Mouse (Mus musculus) hindbrain, embryonic 11.5 days (tissue): ENCODE measurements around the gene Atg4b. TPM values are rescaled to one million over a fixed set of nuclear protein-coding genes. Genes with fewer than 3 reads are reported as not detected.

Experiments used
- ATAC-seq: fragments of 200-750 bp; cut with Nextera tagmentation; 2 replicates; pipeline ENCODE4 v1.8.0; 2017; ENCODE audit warnings: mild to moderate bottlenecking, moderate TSS enrichment, moderate library complexity; ENCODE audit not compliant: low FRiP score
- DNase-seq: peaks from one replicate; pipeline ENCODE4 v3.0.0-alpha.2; 2015; ENCODE audit warnings: low spot score
- H3K27ac ChIP-seq: fragments of 300-500 bp; sonication (generic); 2 replicates; pipeline ENCODE4 v1.5.1; 2014; ENCODE audit warnings: mild to moderate bottlenecking, low read depth, low read length
- H3K27me3 ChIP-seq: fragments of 300-500 bp; sonication (generic); 2 replicates; pipeline ENCODE4 v1.6.1; 2014; ENCODE audit warnings: mild to moderate bottlenecking, low read length, moderate library complexity, mixed read lengths; ENCODE audit not compliant: control insufficient read depth, insufficient read depth
- H3K36me3 ChIP-seq: fragments of 300-500 bp; sonication (generic); 2 replicates; pipeline ENCODE4 v1.6.1; 2014; ENCODE audit warnings: mild to moderate bottlenecking, low read length, moderate library complexity, mixed read lengths; ENCODE audit not compliant: control insufficient read depth, insufficient read depth
- H3K4me1 ChIP-seq: fragments of 300-500 bp; sonication (generic); replicated peaks from 2 replicates; pipeline ENCODE4 v1.6.1; 2014; ENCODE audit warnings: low read length, mixed read lengths; ENCODE audit not compliant: control insufficient read depth, insufficient read depth
- H3K4me2 ChIP-seq: fragments of 300-500 bp; sonication (generic); replicated peaks from 2 replicates; pipeline ENCODE4 v1.6.1; 2014; ENCODE audit warnings: mild to moderate bottlenecking, low read depth, low read length
- H3K4me3 ChIP-seq: fragments of 300-500 bp; sonication (generic); 2 replicates; pipeline ENCODE4 v1.5.1; 2014; ENCODE audit warnings: low read depth, low read length
- H3K9ac ChIP-seq: fragments of 300-500 bp; sonication (generic); 2 replicates; pipeline ENCODE4 v1.6.1; 2014; ENCODE audit warnings: low read depth, low read length
- H3K9me3 ChIP-seq: fragments of 300-500 bp; sonication (generic); 2 replicates; pipeline ENCODE4 v1.6.1; 2016; ENCODE audit warnings: low read length; ENCODE audit not compliant: control insufficient read depth
- WGBS: fragments of 180-500 bp; shearing (Covaris S2); extraction: QIAGEN DNeasy Blood & Tissue Kit; methylation state at CpG from one replicate; pipeline ENCODE4 v1.1.7; 2014; 5-methylcytosine and 5-hydroxymethylcytosine counted together
- polyA plus RNA-seq: library from polyadenylated mRNA; unstranded; fragments of >200 nt; fragmentation: Nextera tagmentation; extraction: Ambion mirVana; gene quantifications from 2 replicates; pipeline ENCODE4 v1.2.1, GENCODE M21; 2014

Gene Atg4b
- polyA plus RNA-seq, 1 experiment from 2014 or later: 101 TPM

GRCm38 (mm10) chr1:93764871-93765591 lies 13.7 kb downstream of the Atg4b start:
- ATAC-seq: no peak
- no peak overlapping the region for H3K9ac ChIP-seq
- no peak overlapping the region for H3K4me3 ChIP-seq
- no peaks in the 10 kb centered on the region for H3K9me3 ChIP-seq
- H3K4me1 ChIP-seq: no peaks in the 10 kb centered on the region
- DNase-seq: no peak
- H3K36me3 ChIP-seq: no peaks in the 10 kb centered on the region
- no peaks in the 10 kb centered on the region for H3K27me3 ChIP-seq
- WGBS: 92% methylated on average over 9 of the region's 9 CpGs
- no peak overlapping the region for H3K4me2 ChIP-seq
- no peak overlapping the region for H3K27ac ChIP-seq

- DNase-seq (no peak), ATAC-seq (no peak)
- H3K36me3 ChIP-seq: no peaks in the 10 kb centered on the region
- H3K4me3 ChIP-seq: no peak overlapping the region
- no peaks in the 10 kb centered on the region for H3K9me3 ChIP-seq
- no peaks in the 10 kb centered on the region for H3K27me3 ChIP-seq
- no peak overlapping the region for H3K4me2 ChIP-seq
- WGBS: 92% methylated on average over 6 of the region's 6 CpGs
- no peak overlapping the region for H3K27ac ChIP-seq
- no peak overlapping the region for H3K9ac ChIP-seq
- no peaks in the 10 kb centered on the region for H3K4me1 ChIP-seq
Observed at GRCm38 (mm10) chr1:93767600-93767999, 16.3 kb downstream of the Atg4b start.

GRCm38 (mm10) chr1:93769901-93770300 lies 18.6 kb downstream of the Atg4b start:
- DNase-seq (no peak), ATAC-seq (no peak)
- Histone ChIP-seq H3K9ac (no peak overlapping the region), H3K9me3 (no peaks in the 10 kb centered on the region), H3K4me3 (no peak overlapping the region), H3K27me3 (no peaks in the 10 kb centered on the region), H3K36me3 (0 out of 2 replicates have a peak, but pooled peaks cover 8% of the 10 kb centered on the region), H3K4me1 (no peaks in the 10 kb centered on the region), H3K27ac (no peak overlapping the region), H3K4me2 (no peak overlapping the region)
- WGBS: 98% methylated on average over 3 of the region's 3 CpGs

GRCm38 (mm10) chr1:93776686-93777085 lies 25.4 kb downstream of the Atg4b start:
- 91% methylated on average over 5 of the region's 5 CpGs for WGBS
- H3K27me3 ChIP-seq: no peaks in the 10 kb centered on the region
- no peak for ATAC-seq
- H3K4me1 ChIP-seq: no peaks in the 10 kb centered on the region
- no peaks in the 10 kb centered on the region for H3K9me3 ChIP-seq
- no peak overlapping the region for H3K4me3 ChIP-seq
- H3K4me2 ChIP-seq: no peak overlapping the region
- H3K27ac ChIP-seq: no peak overlapping the region
- peaks cover 31% of the 10 kb centered on the region for H3K36me3 ChIP-seq
- H3K9ac ChIP-seq: no peak overlapping the region
- DNase-seq: no peak

- Histone ChIP-seq H3K4me1 (no peaks in the 10 kb centered on the region), H3K9ac (no peak overlapping the region), H3K36me3 (peaks cover 24% of the 10 kb centered on the region), H3K4me2 (no peak overlapping the region), H3K27me3 (no peaks in the 10 kb centered on the region), H3K27ac (no peak overlapping the region), H3K9me3 (no peaks in the 10 kb centered on the region), H3K4me3 (no peak overlapping the region)
- WGBS: 90% methylated on average over 2 of the region's 2 CpGs
- no peak for DNase-seq
- no peak for ATAC-seq
Observed at GRCm38 (mm10) chr1:93786912-93787311, 35.6 kb downstream of the Atg4b start.

- DNase-seq (no peak), ATAC-seq (no peak)
- WGBS: 96% methylated on average over 8 of the region's 8 CpGs
- no peaks in the 10 kb centered on the region for H3K4me1 ChIP-seq
- H3K4me2 ChIP-seq: no peak overlapping the region
- H3K9ac ChIP-seq: no peak overlapping the region
- no peak overlapping the region for H3K4me3 ChIP-seq
- H3K27me3 ChIP-seq: no peaks in the 10 kb centered on the region
- no peak overlapping the region for H3K27ac ChIP-seq
- H3K9me3 ChIP-seq: no peaks in the 10 kb centered on the region
- H3K36me3 ChIP-seq: peaks cover 33% of the 10 kb centered on the region
Observed at GRCm38 (mm10) chr1:93794526-93794925, 43.2 kb downstream of the Atg4b start.

- Histone ChIP-seq H3K9me3 (no peaks in the 10 kb centered on the region), H3K4me2 (no peak overlapping the region), H3K27ac (no peak overlapping the region), H3K4me3 (no peak overlapping the region), H3K4me1 (no peaks in the 10 kb centered on the region; the same call in 1 of the 2 replicates), H3K36me3 (peaks cover 30% of the 10 kb centered on the region), H3K9ac (no peak overlapping the region), H3K27me3 (no peaks in the 10 kb centered on the region)
- WGBS: 92% methylated on average over 8 of the region's 8 CpGs
- DNase-seq (no peak), ATAC-seq (no peak)
Observed at GRCm38 (mm10) chr1:93795886-93796285, 44.6 kb downstream of the Atg4b start.

- Histone ChIP-seq H3K4me2 (peak overlapping the region; percentile 65), H3K4me1 (no peaks in the 10 kb centered on the region; the same call in 1 of the 2 replicates), H3K9me3 (no peaks in the 10 kb centered on the region), H3K36me3 (0 out of 2 replicates have a peak, but pooled peaks cover 2% of the 10 kb centered on the region), H3K9ac (peak overlapping the region; percentile 78), H3K27me3 (no peaks in the 10 kb centered on the region), H3K27ac (no peak overlapping the region), H3K4me3 (peak overlapping the region; percentile 79)
- no peak for DNase-seq
- no peak for ATAC-seq
- 78% methylated on average over 21 of the region's 21 CpGs for WGBS
Observed at GRCm38 (mm10) chr1:93800670-93801503, 49.6 kb downstream of the Atg4b start.
